Mouse (Mus musculus) intestine, embryonic 14.5 days (tissue): Measurements from ENCODE around the gene Gm42906. TPM values are rescaled to one million over a fixed set of nuclear protein-coding genes. Genes with fewer than 3 reads are reported as not detected.

Experiments used
- ATAC-seq: fragments of 200-750 bp; cut with Nextera tagmentation; replicated peaks from 2 replicates; pipeline ENCODE4 v1.8.0; 2017; ENCODE audit warnings: low read depth, moderate number of reproducible peaks, moderate TSS enrichment, moderate library complexity; ENCODE audit not compliant: low FRiP score, low TSS enrichment
- DNase-seq: peaks from one replicate; pipeline ENCODE4 v3.0.0-alpha.2; 2018; ENCODE audit warnings: low spot score
- H3K27ac ChIP-seq: fragments of 300-500 bp; sonication (generic); 2 replicates; pipeline ENCODE4 v1.5.1; 2014; ENCODE audit warnings: low read depth, mild to moderate bottlenecking, control low read depth
- H3K27me3 ChIP-seq: fragments of 300-500 bp; sonication (generic); replicated peaks from 2 replicates; pipeline ENCODE4 v1.6.1; 2014; ENCODE audit warnings: low read length, control low read depth; ENCODE audit not compliant: control insufficient read depth, insufficient read depth
- H3K36me3 ChIP-seq: fragments of 300-500 bp; sonication (generic); 2 replicates; pipeline ENCODE4 v1.6.1; 2014; ENCODE audit warnings: low read length, control low read depth; ENCODE audit not compliant: control insufficient read depth, insufficient read depth
- H3K4me1 ChIP-seq: fragments of 300-500 bp; sonication (generic); replicated peaks from 2 replicates; pipeline ENCODE4 v1.6.1; 2014; ENCODE audit warnings: low read length, control low read depth, mixed read lengths; ENCODE audit not compliant: control insufficient read depth, insufficient read depth
- H3K4me2 ChIP-seq: fragments of 300-500 bp; sonication (generic); 2 replicates; pipeline ENCODE4 v1.6.1; 2014; ENCODE audit warnings: low read length
- H3K4me3 ChIP-seq: fragments of 300-500 bp; sonication (generic); 2 replicates; pipeline ENCODE4 v1.5.1; 2014; ENCODE audit warnings: low read depth, low read length, control low read depth, mixed read lengths
- H3K9ac ChIP-seq: fragments of 300-500 bp; sonication (generic); 2 replicates; pipeline ENCODE4 v1.6.1; 2014; ENCODE audit warnings: mild to moderate bottlenecking, low read length
- H3K9me3 ChIP-seq: fragments of 300-500 bp; sonication (generic); 2 replicates; pipeline ENCODE4 v1.6.1; 2016; ENCODE audit warnings: low read length, control low read depth; ENCODE audit not compliant: control insufficient read depth
- WGBS: fragments of 180-500 bp; shearing (Covaris S2); extraction: QIAGEN DNeasy Blood & Tissue Kit; methylation state at CpG from one replicate; pipeline ENCODE4 v1.1.7; 2014; 5-methylcytosine and 5-hydroxymethylcytosine counted together
- polyA plus RNA-seq: library from polyadenylated mRNA; unstranded; fragments of >200 nt; fragmentation: Nextera tagmentation; extraction: Ambion mirVana; gene quantifications from 2 replicates; pipeline ENCODE4 v1.2.1, GENCODE M21; 2014

Gm42906 gene
- not detected in 2 replicates for polyA plus RNA-seq

GRCm38 (mm10) chr5:151428113-151428756, at the start of gene Gm42906:
Gm42906 (minus strand) TSS chr5:151428163.
- ATAC-seq (no peak), DNase-seq (no peak)
- peaks cover 11% of the 10 kb centered on the region; the same call in 1 of the 2 replicates for H3K4me1 ChIP-seq
- H3K4me3 ChIP-seq = no peak within 1 kb of the TSS
- H3K27ac ChIP-seq = peak within 1 kb of the TSS; percentile 33; the same call in 1 of the 2 replicates
- 59% methylated on average over 3 of the region's 3 CpGs for WGBS
- no peaks in the 10 kb centered on the region for H3K27me3 ChIP-seq
- H3K9me3 ChIP-seq = no peaks in the 10 kb centered on the region
- H3K9ac ChIP-seq = no peak within 1 kb of the TSS
- no peak within 1 kb of the TSS for H3K4me2 ChIP-seq
- no peaks in the 10 kb centered on the region for H3K36me3 ChIP-seq

DNA sequence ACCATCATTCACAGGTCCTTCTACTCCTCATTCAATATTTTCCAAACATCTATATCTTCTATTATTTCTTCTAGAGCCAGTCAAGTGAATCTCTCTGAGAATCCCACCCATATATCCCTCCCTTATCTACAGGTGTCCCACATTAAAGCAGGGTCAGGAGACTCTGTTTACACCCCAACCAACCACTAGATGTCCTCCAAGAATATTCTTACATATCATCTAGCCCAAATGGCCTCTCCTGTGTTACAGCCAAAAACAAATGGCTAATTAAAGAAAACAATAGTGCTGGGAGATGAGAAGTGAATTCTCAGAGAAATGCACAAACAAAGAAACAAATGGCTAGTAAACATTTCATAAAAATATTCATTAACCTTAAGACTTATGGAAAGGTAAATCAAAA, 17.7 kb upstream of the Gm42906 start:
- ATAC-seq (no peak), DNase-seq (no peak)
- H3K4me3 ChIP-seq = no peak overlapping the region
- no peaks in the 10 kb centered on the region for H3K27me3 ChIP-seq
- no peak overlapping the region for H3K27ac ChIP-seq
- H3K9me3 ChIP-seq = no peaks in the 10 kb centered on the region
- H3K4me2 ChIP-seq = no peak overlapping the region
- no peaks in the 10 kb centered on the region for H3K36me3 ChIP-seq
- H3K4me1 ChIP-seq = no peaks in the 10 kb centered on the region
- H3K9ac ChIP-seq = no peak overlapping the region

- DNase-seq = no peak
- Histone ChIP-seq H3K9ac (no peak overlapping the region), H3K4me2 (no peak overlapping the region), H3K27ac (no peak overlapping the region), H3K27me3 (no peaks in the 10 kb centered on the region), H3K4me3 (no peak overlapping the region), H3K4me1 (no peaks in the 10 kb centered on the region), H3K9me3 (no peaks in the 10 kb centered on the region), H3K36me3 (no peaks in the 10 kb centered on the region)
- ATAC-seq = no peak
These were observed 7.1 kb upstream of the Gm42906 start for GRCm38 (mm10) chr5:151435106-151435505.

DNA sequence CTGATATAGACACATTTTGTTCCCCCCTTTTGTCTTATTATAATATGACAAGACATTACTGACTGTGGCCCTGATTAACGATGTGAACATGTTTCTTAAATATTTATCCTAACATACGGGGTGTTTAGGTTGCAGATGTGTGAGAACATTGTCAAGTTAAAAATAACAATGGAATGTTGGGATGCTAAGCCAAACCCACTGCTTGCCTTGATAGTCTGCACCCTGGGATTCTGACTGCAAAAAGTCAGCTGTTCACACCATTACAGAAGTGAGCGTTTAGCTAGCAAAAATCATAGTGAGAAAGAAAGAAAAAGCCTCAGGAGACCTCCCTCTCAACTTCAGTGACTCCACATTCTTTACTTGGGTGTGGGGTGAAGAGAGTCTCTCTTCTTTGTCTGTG, 1.5 kb downstream of the Gm42906 start:
- Histone ChIP-seq H3K27ac (peak overlapping the region; percentile 33), H3K4me3 (no peak overlapping the region), H3K36me3 (no peaks in the 10 kb centered on the region), H3K9ac (no peak overlapping the region), H3K4me2 (no peak overlapping the region), H3K4me1 (peaks cover 11% of the 10 kb centered on the region; the same call in 1 of the 2 replicates), H3K27me3 (no peaks in the 10 kb centered on the region), H3K9me3 (no peaks in the 10 kb centered on the region)
- ATAC-seq = no peak
- DNase-seq = no peak
- WGBS = 35% methylated on average over 3 of the region's 3 CpGs

GRCm38 (mm10) chr5:151422692-151423091, 5.3 kb downstream of the Gm42906 start:
- Histone ChIP-seq H3K4me3 (no peak overlapping the region), H3K9me3 (no peaks in the 10 kb centered on the region), H3K27ac (no peak overlapping the region), H3K9ac (no peak overlapping the region), H3K27me3 (no peaks in the 10 kb centered on the region), H3K4me1 (peaks cover 11% of the 10 kb centered on the region; the same call in 1 of the 2 replicates), H3K4me2 (no peak overlapping the region), H3K36me3 (no peaks in the 10 kb centered on the region)
- DNase-seq = no peak
- ATAC-seq = no peak
- WGBS = 88% methylated on average over 6 of the region's 6 CpGs

DNA sequence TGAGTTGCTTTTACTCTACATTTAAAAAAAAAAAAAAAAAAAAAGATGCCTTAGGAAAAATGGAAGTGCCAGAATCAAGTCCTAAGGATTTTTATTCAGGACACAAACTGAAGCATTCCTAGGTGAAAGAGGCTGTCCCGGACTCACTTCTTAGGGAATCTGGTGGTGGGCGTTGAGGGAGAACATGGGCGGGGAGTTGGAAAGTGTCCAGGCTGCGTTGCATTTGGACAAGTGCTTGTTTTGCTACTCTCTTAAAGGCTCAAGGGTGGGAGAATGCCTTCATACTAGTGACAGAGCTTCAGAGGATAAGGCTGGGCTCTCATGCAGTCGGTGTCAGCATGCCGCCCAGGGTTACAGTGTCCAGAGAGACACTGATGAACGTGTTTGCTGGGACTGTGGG, 6.1 kb downstream of the Gm42906 start:
- ATAC-seq = no peak
- WGBS = 66% methylated on average over 7 of the region's 7 CpGs
- no peaks in the 10 kb centered on the region for H3K9me3 ChIP-seq
- DNase-seq = no peak
- no peak overlapping the region for H3K9ac ChIP-seq
- H3K4me2 ChIP-seq = no peak overlapping the region
- 0 out of 2 replicates have a peak, but pooled peaks cover 4% of the 10 kb centered on the region for H3K4me1 ChIP-seq
- no peaks in the 10 kb centered on the region for H3K36me3 ChIP-seq
- no peak overlapping the region for H3K27ac ChIP-seq
- H3K4me3 ChIP-seq = no peak overlapping the region
- no peaks in the 10 kb centered on the region for H3K27me3 ChIP-seq

DNA sequence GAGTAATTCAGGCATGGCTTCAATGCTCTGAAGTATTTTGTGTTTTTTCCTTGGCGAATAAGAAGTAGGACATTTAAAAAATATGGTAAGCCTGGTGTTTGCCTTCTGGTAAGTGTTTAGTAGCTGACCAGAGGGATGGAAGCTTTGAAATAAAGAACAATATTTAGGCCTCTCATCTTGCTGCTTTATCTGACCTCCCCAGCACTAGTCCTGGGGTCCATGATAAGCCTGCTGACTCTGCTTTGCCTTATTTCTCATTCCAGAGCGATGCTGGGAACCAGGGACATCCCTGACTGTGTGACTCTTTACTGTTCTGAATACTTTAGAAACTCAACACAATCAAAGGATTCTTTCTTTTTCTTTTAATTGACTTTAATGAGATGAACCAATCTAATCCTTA, 9.4 kb downstream of the Gm42906 start:
- no peak for DNase-seq
- Histone ChIP-seq H3K9ac (no peak overlapping the region), H3K4me3 (no peak overlapping the region), H3K27me3 (no peaks in the 10 kb centered on the region), H3K36me3 (no peaks in the 10 kb centered on the region), H3K9me3 (no peaks in the 10 kb centered on the region), H3K4me1 (no peaks in the 10 kb centered on the region), H3K27ac (no peak overlapping the region), H3K4me2 (no peak overlapping the region)
- 81% methylated on average over 2 of the region's 2 CpGs for WGBS
- no peak for ATAC-seq

- Histone ChIP-seq H3K36me3 (no peaks in the 10 kb centered on the region), H3K4me1 (no peaks in the 10 kb centered on the region), H3K4me2 (no peak overlapping the region), H3K4me3 (no peak overlapping the region), H3K27ac (no peak overlapping the region), H3K9me3 (no peaks in the 10 kb centered on the region), H3K27me3 (no peaks in the 10 kb centered on the region), H3K9ac (no peak overlapping the region)
- no peak for ATAC-seq
- 72% methylated on average over 2 of the region's 2 CpGs for WGBS
- DNase-seq = no peak
These were observed 10.4 kb downstream of the Gm42906 start for GRCm38 (mm10) chr5:151417421-151418038.

- DNase-seq = no peak
- no peak overlapping the region for H3K4me3 ChIP-seq
- no peak overlapping the region for H3K27ac ChIP-seq
- no peaks in the 10 kb centered on the region for H3K36me3 ChIP-seq
- H3K4me1 ChIP-seq = no peaks in the 10 kb centered on the region
- ATAC-seq = no peak
- H3K4me2 ChIP-seq = no peak overlapping the region
- WGBS = 29% methylated on average over 1 of the region's 1 CpGs
- H3K9me3 ChIP-seq = no peaks in the 10 kb centered on the region
- H3K9ac ChIP-seq = no peak overlapping the region
- no peaks in the 10 kb centered on the region for H3K27me3 ChIP-seq
These were observed 11.0 kb downstream of the Gm42906 start for GRCm38 (mm10) chr5:151416988-151417387.
